Mouse (Mus musculus): ENCODE measurements around the gene Sh3gl1.

DNA sequence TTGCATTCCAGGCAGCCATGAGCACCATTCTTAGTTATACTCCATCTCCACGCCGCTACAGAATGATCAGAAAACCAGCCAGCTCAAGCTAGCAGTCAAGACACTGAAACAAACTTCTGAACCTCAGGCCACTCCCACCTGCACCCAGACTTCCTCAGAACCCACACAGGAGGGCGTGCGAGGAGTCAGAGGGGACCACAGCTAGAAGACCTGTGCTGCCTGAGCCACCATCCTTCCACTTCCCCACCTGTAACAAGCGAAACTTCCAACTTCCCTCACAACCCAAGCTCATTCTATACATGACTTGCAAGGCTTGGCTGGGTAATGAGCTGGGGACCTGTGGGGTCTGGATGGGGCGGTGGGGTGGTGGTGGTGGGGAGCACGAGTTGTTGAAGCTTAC is 3.6 kb downstream of the Sh3gl1 start:
- TF ChIP-seq CTCF (IDR thresholded peaks at IDR 0.05; ENCODE audit: borderline replicate concordance, insufficient read depth, low read depth, low read length) (no peak), POLR2A (IDR thresholded peaks at IDR 0.05; ENCODE audit: borderline replicate concordance, insufficient read depth, low read length) (no peak)
